ENCODE assay signal across 24 mouse cellular contexts in the genomic region with DNA sequence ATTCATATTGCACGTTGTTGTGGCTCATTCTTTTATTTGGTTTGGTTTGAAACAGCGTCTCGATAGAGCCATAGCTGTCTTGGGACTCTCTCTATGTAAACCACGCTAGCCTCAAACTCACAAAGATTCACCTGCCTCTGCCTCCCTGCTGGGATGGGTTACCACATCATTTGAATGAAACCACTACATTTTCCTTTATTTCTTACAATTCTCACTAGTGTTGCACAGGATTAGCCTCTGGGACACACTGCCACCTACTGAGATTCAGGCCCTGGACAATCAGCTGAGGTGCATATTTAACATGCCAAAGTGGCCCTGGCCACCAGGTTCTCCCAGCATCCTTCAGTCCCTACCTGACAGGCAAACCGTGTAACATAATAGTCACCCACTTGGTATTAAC. TPM values are rescaled to one million over a fixed set of nuclear protein-coding genes. Genes with fewer than 3 reads are reported as not detected.
DNase-seq lines count a peak whose midpoint lies in the region; ATAC-seq and TF ChIP-seq lines count a peak whose summit lies in the region.
"Had no signal": no experiment of that assay in that cellular context is flagged by ENCODE, and none has a peak within 500 bp of the region (broad histone marks: within the 10 kb centered on the region; RNA-seq: fewer than 3 reads in every experiment).

No protein-coding gene starts in this region.

- no peak overlapping the region for H3K4me3 ChIP-seq in layer of hippocampus, adult 2 months
- no peak overlapping the region for H3K4me3 ChIP-seq in midbrain, postnatal 0 days (ENCODE audit: low read depth, low read length)
- H3K4me3 ChIP-seq in midbrain, embryonic 11.5 days (ENCODE audit: low read depth, low read length), result no peak overlapping the region
- no peak overlapping the region for H3K4me3 ChIP-seq in CH12.LX (replicated peaks in 1 of 3; ENCODE audit: low read depth in 2 of 3, low read length in 2 of 3, poor library complexity in 1 of 3)
- H3K4me3 ChIP-seq in intestine, embryonic 15.5 days (replicated peaks), result no peak overlapping the region
- H3K4me3 ChIP-seq: embryonic facial prominence, embryonic 15.5 days; erythroblast, embryonic 14.5 days; forebrain, embryonic 10.5 days; gastrocnemius, adult 2 months; heart, embryonic 13.5 days had no signal

- no peaks in the 10 kb centered on the region for H3K36me3 ChIP-seq in midbrain, postnatal 0 days (ENCODE audit: insufficient read depth, low read length)
- no peaks in the 10 kb centered on the region for H3K36me3 ChIP-seq in midbrain, embryonic 11.5 days (ENCODE audit: control insufficient read depth, insufficient read depth, low read length)
- no peaks in the 10 kb centered on the region for H3K36me3 ChIP-seq in CH12.LX (replicated peaks in 1 of 2; ENCODE audit: control insufficient read depth in 1 of 2, insufficient read depth in 1 of 2, low read length in 1 of 2)
- H3K36me3 ChIP-seq in intestine, embryonic 15.5 days, result no peaks in the 10 kb centered on the region
- H3K36me3 ChIP-seq: embryonic facial prominence, embryonic 15.5 days; forebrain, embryonic 10.5 days; heart, embryonic 13.5 days had no signal

- H3K27ac ChIP-seq in layer of hippocampus, adult 2 months, result no peak overlapping the region
- no peak overlapping the region for H3K27ac ChIP-seq in midbrain, postnatal 0 days (ENCODE audit: low read depth, low read length)
- no peak overlapping the region for H3K27ac ChIP-seq in midbrain, embryonic 11.5 days (ENCODE audit: low read depth, low read length)
- H3K27ac ChIP-seq in CH12.LX (ENCODE audit: insufficient read depth, low read depth), result no peak overlapping the region
- H3K27ac ChIP-seq in intestine, embryonic 15.5 days, result no peak overlapping the region
- H3K27ac ChIP-seq: embryonic facial prominence, embryonic 15.5 days; forebrain, embryonic 10.5 days; gastrocnemius, adult 2 months; heart, embryonic 13.5 days had no signal

- 0 out of 2 replicates have a peak, but pooled peaks have one; percentile 3 for TF ChIP-seq CTCF in layer of hippocampus, adult 2 months (conservative IDR thresholded peaks at IDR 0.05)
- TF ChIP-seq CTCF in midbrain, postnatal 0 days (IDR thresholded peaks at IDR 0.05), result peak; percentile 25; the same call in 1 of the 2 replicates
- peak in 1 of 2 experiments; percentile 54; a peak in 2 of 4 replicates for TF ChIP-seq CTCF in CH12.LX (conservative IDR thresholded peaks at IDR 0.05 in 1 of 2, IDR thresholded peaks at IDR 0.05 in 1 of 2; ENCODE audit: low read depth in 2 of 2, low read length in 2 of 2)

- H3K9ac ChIP-seq in midbrain, postnatal 0 days (replicated peaks; ENCODE audit: low read length, poor library complexity, severe bottlenecking), result no peak overlapping the region
- no peak overlapping the region for H3K9ac ChIP-seq in midbrain, embryonic 11.5 days (ENCODE audit: low read length)
- H3K9ac ChIP-seq in CH12.LX (ENCODE audit: insufficient read depth, low read depth), result no peak overlapping the region
- H3K9ac ChIP-seq in intestine, embryonic 15.5 days, result no peak overlapping the region
- H3K9ac ChIP-seq: embryonic facial prominence, embryonic 15.5 days; heart, embryonic 13.5 days had no signal

- H3K4me1 ChIP-seq in midbrain, postnatal 0 days (ENCODE audit: insufficient read depth, low read length), result peaks cover 2% of the 10 kb centered on the region; the same call in 1 of the 2 replicates
- no peaks in the 10 kb centered on the region for H3K4me1 ChIP-seq in midbrain, embryonic 11.5 days (ENCODE audit: control insufficient read depth, insufficient read depth, low read length)
- peaks cover 0 to 14% of the 10 kb centered on the region in 2 experiments; a peak in 2 of 4 replicates for H3K4me1 ChIP-seq in CH12.LX (ENCODE audit: control insufficient read depth in 1 of 2, insufficient read depth in 2 of 2)
- H3K4me1 ChIP-seq in intestine, embryonic 15.5 days (replicated peaks), result no peaks in the 10 kb centered on the region; the same call in 1 of the 2 replicates

- DNase-seq in layer of hippocampus, adult 2 months (ENCODE audit: low spot score in 2 of 2), result no peak
- DNase-seq in layer of hippocampus, postnatal 10 days (ENCODE audit: low spot score in 2 of 2), result no peak
- no peak for DNase-seq in midbrain, postnatal 0 days (ENCODE audit: low spot score)
- no peak for DNase-seq in midbrain, embryonic 11.5 days (ENCODE audit: low spot score, missing footprints)
- peak; percentile 48 for DNase-seq in CH12.LX (ENCODE audit: extremely low read depth)
- DNase-seq: adrenal gland, postnatal 10 days; B cell, adult 2 months; cerebellum, adult 11 months; cerebellum, adult 8-10 months; cerebellum, postnatal 14 days; embryo, embryonic 11 days; gastrocnemius, adult 2 months; gastrocnemius, postnatal 25 days; heart, adult 11 months; heart, postnatal 36 days had no signal

- no peaks in the 10 kb centered on the region for H3K79me2 ChIP-seq in CH12.LX (replicated peaks; ENCODE audit: control insufficient read depth, extremely low read depth, insufficient read depth, poor library complexity, severe bottlenecking)

- TF ChIP-seq RAD21 in CH12.LX (IDR thresholded peaks at IDR 0.05; ENCODE audit: low read depth, low read length), result peak; percentile 41

- no peaks in the 10 kb centered on the region for H3K9me3 ChIP-seq in midbrain, postnatal 0 days (ENCODE audit: low read length)
- no peaks in the 10 kb centered on the region for H3K9me3 ChIP-seq in midbrain, embryonic 11.5 days (ENCODE audit: control insufficient read depth, low read length)
- H3K9me3 ChIP-seq in CH12.LX (replicated peaks; ENCODE audit: low read length), result peaks cover 14% of the 10 kb centered on the region
- H3K9me3 ChIP-seq in intestine, embryonic 15.5 days, result no peaks in the 10 kb centered on the region
- H3K9me3 ChIP-seq: embryonic facial prominence, embryonic 15.5 days; forebrain, embryonic 10.5 days; heart, embryonic 13.5 days had no signal

- 68% methylated on average over 5 of the region's 5 CpGs for whole genome bisulfite sequencing in midbrain, postnatal 0 days
- 74% methylated on average over 5 of the region's 5 CpGs for WGBS in midbrain, embryonic 11.5 days
- WGBS in intestine, embryonic 15.5 days, result 72% methylated on average over 5 of the region's 5 CpGs

- H3K4me2 ChIP-seq in midbrain, postnatal 0 days (ENCODE audit: low read depth, low read length, poor library complexity, severe bottlenecking), result no peak overlapping the region
- H3K4me2 ChIP-seq in midbrain, embryonic 11.5 days, result no peak overlapping the region
- no peak overlapping the region for H3K4me2 ChIP-seq in CH12.LX (ENCODE audit: insufficient read depth, low read depth, poor library complexity, severe bottlenecking)
- no peak overlapping the region for H3K4me2 ChIP-seq in intestine, embryonic 15.5 days (replicated peaks)
- H3K4me2 ChIP-seq: embryonic facial prominence, embryonic 15.5 days; heart, embryonic 13.5 days had no signal

- ATAC-seq in midbrain, postnatal 0 days (ENCODE audit: low FRiP score), result no peak
- no peak for ATAC-seq in midbrain, embryonic 11.5 days (ENCODE audit: low FRiP score)
- ATAC-seq in intestine, embryonic 15.5 days, result no peak
- ATAC-seq: CD4-positive, CD25-positive, alpha-beta regulatory T cell, adult 4 months; forebrain, embryonic 14.5 days had no signal

- dilution Hi-C loops in CH12.LX (cut with MboI; ENCODE audit: extremely low pct_ligation_motif_present, extremely low pct_unique_long_range_greater_than_20kb, low sequenced_read_pairs), result no loop called here

- H3K27me3 ChIP-seq in midbrain, postnatal 0 days (ENCODE audit: insufficient read depth, low read length), result peaks cover 40% of the 10 kb centered on the region
- peaks cover 48% of the 10 kb centered on the region for H3K27me3 ChIP-seq in midbrain, embryonic 11.5 days (ENCODE audit: control insufficient read depth, insufficient read depth, low read length)
- peaks cover 79% of the 10 kb centered on the region for H3K27me3 ChIP-seq in CH12.LX (replicated peaks)
- H3K27me3 ChIP-seq in intestine, embryonic 15.5 days (replicated peaks), result peaks cover 16% of the 10 kb centered on the region

- in situ Hi-C loops in CH12.LX (cut with MboI; ENCODE audit: low pct_ligation_motif_present, low pct_unique_long_range_greater_than_20kb, low sequenced_read_pairs), result no loop called here

- TF ChIP-seq EP300 in CH12.LX (IDR thresholded peaks at IDR 0.05; ENCODE audit: low read length), result peak; percentile 47; the same call in 1 of the 2 replicates

- no peak for TF ChIP-seq POLR2A in CH12.LX (IDR thresholded peaks at IDR 0.05; ENCODE audit: low read depth, low read length)

RNA-seq across cellular contexts. Expression of a gene that starts 3.6 kb away (rescaled TPM):
- total RNA-seq in layer of hippocampus, adult 2 months (2021), result under 1 TPM; 0.79 to 0.92 TPM
- total RNA-seq in layer of hippocampus, postnatal 10 days (2021), result under 1 TPM; 0.94 to 0.96 TPM
- 0.55 and 0.71 TPM in 2 replicates for total RNA-seq in midbrain, postnatal 0 days (2014; rRNA removed)
- 0.56 and 0.74 TPM in 2 replicates for polyA plus RNA-seq in midbrain, postnatal 0 days (2015; fragmentation: Nextera tagmentation; extraction: Ambion mirVana)
- polyA plus RNA-seq in midbrain, embryonic 11.5 days (2014; fragmentation: Nextera tagmentation; extraction: Ambion mirVana), result 0.51 and 0.63 TPM in 2 replicates
- total RNA-seq in CH12.LX (2012; rRNA removed) (not detected in 2 replicates), CH12.LX (2014; rRNA removed) (not detected in 2 replicates)
- polyA plus RNA-seq in CH12.LX (2012; ENCODE audit: insufficient read length, low read depth), result not detected in 2 replicates
- 2.3 and 2.4 TPM in 2 replicates for polyA plus RNA-seq in intestine, embryonic 15.5 days (2015; fragmentation: Nextera tagmentation; extraction: Ambion mirVana)

RNA-seq across cellular contexts. Expression of a gene that starts 8.6 kb away (rescaled TPM):
- total RNA-seq in layer of hippocampus, adult 2 months (2021), result 10 to 100 TPM; 25.1 to 25.8 TPM
- total RNA-seq in layer of hippocampus, postnatal 10 days (2021), result 10 to 100 TPM; 20.4 to 22.9 TPM
- total RNA-seq in midbrain, postnatal 0 days (2014; rRNA removed), result 27.1 and 27.5 TPM in 2 replicates
- 18.5 and 18.7 TPM in 2 replicates for polyA plus RNA-seq in midbrain, postnatal 0 days (2015; fragmentation: Nextera tagmentation; extraction: Ambion mirVana)
- 26.0 and 28.3 TPM in 2 replicates for polyA plus RNA-seq in midbrain, embryonic 11.5 days (2014; fragmentation: Nextera tagmentation; extraction: Ambion mirVana)
- total RNA-seq in CH12.LX (2012; rRNA removed) (21.5 and 22.9 TPM in 2 replicates), CH12.LX (2014; rRNA removed) (21.5 and 22.5 TPM in 2 replicates)
- 13.8 and 14.2 TPM in 2 replicates for polyA plus RNA-seq in CH12.LX (2012; ENCODE audit: insufficient read length, low read depth)
- 24.2 and 24.6 TPM in 2 replicates for polyA plus RNA-seq in intestine, embryonic 15.5 days (2015; fragmentation: Nextera tagmentation; extraction: Ambion mirVana)

RNA-seq across cellular contexts. Expression of a gene that starts 9.2 kb away (rescaled TPM):
- total RNA-seq in layer of hippocampus, adult 2 months (2021), result 1 to 10 TPM; 1.3 to 1.5 TPM
- total RNA-seq in layer of hippocampus, postnatal 10 days (2021), result 1 to 10 TPM; 1.4 to 1.5 TPM
- total RNA-seq in midbrain, postnatal 0 days (2014; rRNA removed), result 0.47 and 5.4 TPM in 2 replicates
- polyA plus RNA-seq in midbrain, postnatal 0 days (2015; fragmentation: Nextera tagmentation; extraction: Ambion mirVana), result 3.7 and 4.1 TPM in 2 replicates
- 0.52 and 1.1 TPM in 2 replicates for polyA plus RNA-seq in midbrain, embryonic 11.5 days (2014; fragmentation: Nextera tagmentation; extraction: Ambion mirVana)
- 0.46 and 0.55 TPM in 2 replicates for total RNA-seq in CH12.LX (2012; rRNA removed)
- not detected in 2 replicates for total RNA-seq in CH12.LX (2014; rRNA removed)
- polyA plus RNA-seq in CH12.LX (2012; ENCODE audit: insufficient read length, low read depth), result not detected in 2 replicates
- 0.32 and 0.64 TPM in 2 replicates for polyA plus RNA-seq in intestine, embryonic 15.5 days (2015; fragmentation: Nextera tagmentation; extraction: Ambion mirVana)
- total RNA-seq: gastrocnemius, adult 2 months; gastrocnemius, postnatal 25 days; heart, postnatal 36 days had no signal

RNA-seq across cellular contexts. Expression of a gene that starts 43.8 kb away (rescaled TPM):
- not detected for total RNA-seq in layer of hippocampus, adult 2 months (2021)
- under 1 TPM in 1 of 2 experiments, not detected in 1; 0.16 TPM for total RNA-seq in layer of hippocampus, postnatal 10 days (2021)
- 0.28 TPM in 1 of 2 replicates, not detected in the other for total RNA-seq in midbrain, postnatal 0 days (2014; rRNA removed)
- polyA plus RNA-seq in midbrain, postnatal 0 days (2015; fragmentation: Nextera tagmentation; extraction: Ambion mirVana), result 0.31 and 0.43 TPM in 2 replicates
- polyA plus RNA-seq in midbrain, embryonic 11.5 days (2014; fragmentation: Nextera tagmentation; extraction: Ambion mirVana), result 0.11 and 0.56 TPM in 2 replicates
- total RNA-seq in CH12.LX (2012; rRNA removed) (not detected in 2 replicates), CH12.LX (2014; rRNA removed) (not detected in 2 replicates)
- not detected in 2 replicates for polyA plus RNA-seq in CH12.LX (2012; ENCODE audit: insufficient read length, low read depth)
- polyA plus RNA-seq in intestine, embryonic 15.5 days (2015; fragmentation: Nextera tagmentation; extraction: Ambion mirVana), result 0.27 and 0.36 TPM in 2 replicates
- total RNA-seq: adrenal gland, postnatal 10 days; gastrocnemius, adult 2 months; gastrocnemius, postnatal 25 days; heart, postnatal 36 days had no signal
- polyA plus RNA-seq: embryonic facial prominence, embryonic 11.5 days; erythroblast, embryonic 14.5 days; heart, postnatal 0 days had no signal

RNA-seq across cellular contexts. Expression of a gene that starts 49.5 kb away (rescaled TPM):
- 1,000 to 10,000 TPM; 3,119 to 3,317 TPM for total RNA-seq in layer of hippocampus, adult 2 months (2021)
- total RNA-seq in layer of hippocampus, postnatal 10 days (2021), result 1,000 to 10,000 TPM; 4,076 to 4,543 TPM
- total RNA-seq in midbrain, postnatal 0 days (2014; rRNA removed), result 6,169 and 7,035 TPM in 2 replicates
- polyA plus RNA-seq in midbrain, postnatal 0 days (2015; fragmentation: Nextera tagmentation; extraction: Ambion mirVana), result 2,410 and 2,461 TPM in 2 replicates
- 4,628 and 4,661 TPM in 2 replicates for polyA plus RNA-seq in midbrain, embryonic 11.5 days (2014; fragmentation: Nextera tagmentation; extraction: Ambion mirVana)
- total RNA-seq in CH12.LX (2012; rRNA removed), result 14,448 and 18,409 TPM in 2 replicates
- total RNA-seq in CH12.LX (2014; rRNA removed), result 21,026 and 21,314 TPM in 2 replicates
- polyA plus RNA-seq in CH12.LX (2012; ENCODE audit: insufficient read length, low read depth), result 11,979 and 12,362 TPM in 2 replicates
- polyA plus RNA-seq in intestine, embryonic 15.5 days (2015; fragmentation: Nextera tagmentation; extraction: Ambion mirVana), result 4,456 and 4,538 TPM in 2 replicates
